Mouse (Mus musculus) gastrocnemius, postnatal 4 days (tissue): ENCODE measurements around the gene Slc4a1. TPM values are rescaled to one million over a fixed set of nuclear protein-coding genes. Genes with fewer than 3 reads are reported as not detected.
A peak's percentile ranks its signal among the peaks of the same experiment; 100 is the strongest.

Experiments used
- DNase-seq, 2 experiments: peaks; one replicate each; pipeline ENCODE4 v3.0.0; 2021 to 2022; ENCODE audit warnings: low spot score in 2 of 2, mixed read lengths in 2 of 2
- total RNA-seq, 2 experiments: library from RNA; stranded (reverse); gene quantifications; 2 replicates each; pipeline ENCODE4 v1.2.3; 2021

Gene Slc4a1
- total RNA-seq, 2 experiments from 2014 or later: 2.5 to 7.2 TPM

DNA sequence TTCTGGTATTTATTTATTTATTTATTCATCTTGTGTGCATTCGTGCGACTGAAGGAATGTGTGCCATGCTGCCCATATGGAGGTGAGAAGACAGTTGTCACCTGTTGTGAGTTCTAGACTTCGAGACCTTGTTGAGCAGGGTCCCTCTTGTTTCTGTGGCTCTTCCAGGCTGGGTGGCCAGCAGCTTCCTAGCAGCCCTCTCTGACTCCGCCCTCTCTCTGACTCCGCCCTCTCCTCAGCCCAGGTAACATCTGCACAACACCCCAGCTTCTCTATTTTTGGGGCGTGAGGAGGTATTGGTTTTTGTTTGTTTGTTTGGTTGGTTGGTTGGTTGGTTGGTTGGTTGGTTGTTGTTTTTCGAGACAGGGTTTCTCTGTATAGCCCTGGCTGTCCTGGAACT lies 38.2 kb downstream of the Slc4a1 start:
- DNase-seq: no peak

DNA sequence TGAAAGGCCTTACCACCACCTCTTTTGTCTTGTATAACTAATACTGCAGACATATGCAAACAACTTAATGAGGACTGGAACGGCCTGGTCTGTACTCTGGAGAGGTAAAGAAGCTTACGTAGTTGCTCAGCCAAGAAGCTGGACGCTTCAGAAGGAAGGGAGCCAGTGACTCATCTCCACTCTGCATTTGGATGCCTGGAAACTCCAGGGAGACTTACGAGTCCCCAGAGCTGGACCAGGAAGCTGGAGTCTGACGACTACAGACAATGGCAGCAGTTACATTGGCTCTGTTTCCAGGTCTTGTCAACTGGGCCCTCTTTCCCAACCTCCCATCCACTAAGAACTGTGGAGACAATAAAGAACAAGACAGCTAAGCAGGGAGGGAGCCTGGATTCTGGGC lies 38.8 kb downstream of the Slc4a1 start:
- DNase-seq: no peak

DNA sequence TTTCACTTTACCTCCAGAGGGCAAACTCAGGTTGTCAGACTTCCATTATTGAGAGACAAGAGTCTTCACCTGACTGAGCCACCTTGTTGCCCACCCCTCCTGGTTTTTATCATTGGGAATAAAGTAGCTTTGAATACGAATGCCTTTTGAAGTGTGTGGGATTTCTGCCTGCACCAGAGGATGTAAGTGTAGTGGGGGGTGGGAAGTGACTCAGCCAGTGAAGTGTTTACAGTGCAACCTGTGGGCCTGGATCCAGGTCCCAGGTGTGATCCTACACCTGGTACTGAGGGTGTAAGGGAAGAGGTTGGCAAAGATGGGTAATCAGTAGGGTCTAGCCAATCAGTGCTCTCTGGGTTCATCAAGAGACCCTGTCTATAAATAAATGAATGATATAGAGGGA lies 42.5 kb downstream of the Slc4a1 start:
- DNase-seq: no peak

DNA sequence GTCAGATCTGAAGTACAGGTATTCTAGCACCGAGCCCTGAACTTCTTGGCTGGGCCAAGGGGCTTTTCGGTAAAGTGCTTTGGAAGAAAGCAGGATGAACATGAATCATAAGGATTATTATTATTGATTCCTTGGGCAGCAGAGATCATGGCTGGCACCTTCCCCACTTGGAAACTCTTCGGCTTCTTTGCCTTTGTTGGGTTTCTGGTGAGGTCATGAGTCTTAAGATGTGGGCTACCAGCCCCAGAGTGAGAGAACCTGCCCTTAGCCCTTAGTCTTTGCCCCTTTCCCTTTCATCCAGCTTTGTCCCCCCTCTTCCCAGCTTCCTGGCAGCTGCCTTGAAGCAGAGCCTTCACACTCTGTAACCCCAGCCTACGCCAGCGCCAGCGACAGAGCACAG lies 44.1 kb downstream of the Slc4a1 start:
- no peak for DNase-seq

DNA sequence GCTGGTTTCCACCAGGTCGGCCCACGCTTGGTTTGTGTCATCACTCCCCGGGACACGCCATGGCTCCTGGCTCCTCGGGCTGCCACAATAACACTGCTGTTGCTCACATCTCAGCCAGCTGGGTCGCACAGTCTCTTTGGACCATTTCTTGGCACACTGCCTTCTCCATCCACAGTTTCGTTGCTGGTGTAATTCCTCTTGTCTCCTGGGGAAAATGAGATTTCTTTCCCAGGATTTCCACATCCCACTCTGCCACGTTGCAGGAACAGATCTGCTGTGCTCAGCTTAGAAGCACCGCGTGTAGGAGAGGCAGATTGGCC lies 45.4 kb downstream of the Slc4a1 start:
- DNase-seq: peak; percentile 69 to 81

DNA sequence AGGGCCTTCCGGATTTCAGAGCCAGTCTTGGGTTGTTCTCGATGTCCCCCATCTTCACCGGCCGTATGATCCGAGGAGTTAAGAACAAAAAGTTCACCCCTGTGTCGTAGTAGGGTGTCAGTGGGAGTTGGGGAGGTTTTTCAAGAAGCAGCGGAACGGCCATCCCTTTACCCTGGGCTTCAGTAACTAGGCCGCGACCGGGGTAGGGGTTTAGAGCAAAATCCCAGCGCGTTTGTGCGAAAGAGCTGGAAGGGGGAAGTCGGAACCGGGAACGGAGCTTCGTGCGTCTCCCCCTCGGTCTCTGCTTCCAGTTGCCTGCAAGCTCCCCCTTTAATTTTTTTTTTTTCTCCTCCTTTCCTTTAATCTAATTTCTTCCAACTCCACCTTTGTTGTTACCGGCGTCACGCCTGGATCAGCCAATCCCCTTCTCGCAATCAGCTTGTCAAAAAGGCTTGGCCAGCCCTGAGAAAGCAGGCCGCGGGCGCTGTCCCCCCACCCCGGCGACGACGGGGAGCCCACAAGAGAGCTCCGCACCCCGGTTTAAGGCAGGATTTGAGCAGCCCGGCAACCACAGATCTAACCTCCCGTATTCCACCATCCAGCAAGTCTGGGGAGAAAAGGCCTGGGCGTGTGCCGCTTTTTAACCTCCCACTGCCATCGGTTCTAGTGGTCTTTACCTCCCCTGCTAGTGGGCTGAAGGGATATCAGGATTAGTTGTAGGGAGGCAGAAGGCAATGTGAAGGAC lies 45.9 kb downstream of the Slc4a1 start:
- DNase-seq: peak; percentile 67 to 81

DNA sequence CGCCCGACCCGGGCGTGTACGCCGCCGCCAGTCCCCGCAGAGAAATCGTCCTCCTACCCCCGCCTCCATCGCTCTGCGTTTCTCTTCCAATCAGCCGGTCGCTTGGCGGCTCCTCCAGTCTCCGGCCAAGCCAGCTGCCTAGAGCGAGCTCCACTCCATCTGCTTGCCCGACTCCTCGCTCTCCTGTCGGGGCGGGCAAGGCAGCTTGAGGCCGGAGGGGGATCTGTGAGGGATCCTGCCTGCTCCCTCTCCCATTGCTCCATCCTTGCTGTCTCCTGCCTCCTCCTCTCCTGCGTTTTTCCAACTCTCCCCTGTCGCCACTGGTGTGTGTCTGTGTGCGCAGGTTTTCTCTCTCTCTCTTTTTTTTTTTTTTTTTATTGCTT lies 46.6 kb downstream of the Slc4a1 start, which contains the start of gene Ubtf:
Gene Ubtf, minus strand, starts transcription at position 333 of the 383 bp plus-strand sequence.
- peak; percentile 81 to 89 for DNase-seq

DNA sequence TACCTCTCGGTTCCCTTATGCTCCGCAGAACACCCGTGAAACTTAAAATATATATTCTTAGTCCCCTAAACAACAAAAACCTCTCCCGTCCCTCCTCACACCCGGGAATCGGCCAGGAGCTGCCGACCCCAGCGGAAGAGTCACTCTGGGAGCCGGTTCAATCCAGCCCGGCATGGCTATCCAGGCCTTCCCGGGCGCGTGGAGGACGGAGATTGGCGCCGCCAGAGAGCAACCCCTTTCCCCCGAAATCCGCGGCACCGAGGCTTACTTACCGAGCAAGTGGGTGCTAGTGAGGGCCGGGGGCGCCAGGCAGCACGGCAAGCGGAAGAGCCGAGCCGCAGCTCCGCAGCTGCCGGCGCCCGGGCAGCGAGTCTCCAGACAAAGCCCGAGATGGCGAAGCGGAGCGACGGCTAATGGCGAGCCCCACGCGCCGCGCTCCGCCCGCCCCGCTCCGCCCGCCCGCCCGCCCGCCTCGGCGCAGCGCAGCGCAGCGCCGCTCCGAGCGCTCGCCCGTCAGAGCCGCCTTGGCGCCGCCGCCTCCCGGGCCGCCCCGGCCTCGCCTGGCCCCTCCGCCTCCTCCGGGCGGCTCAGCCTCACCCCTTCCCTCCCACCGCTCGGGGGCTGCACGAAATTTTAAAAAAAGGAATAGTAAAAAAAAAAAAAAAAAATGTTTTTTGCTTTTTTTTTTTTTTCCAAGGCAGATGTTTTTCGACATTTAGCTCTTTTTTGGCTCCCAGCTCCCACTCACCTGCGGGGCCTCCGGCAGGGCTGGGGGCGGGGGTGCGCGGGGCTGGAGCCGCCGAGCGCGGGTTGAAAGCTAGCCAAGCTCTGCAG lies 47.2 kb downstream of the Slc4a1 start:
- DNase-seq: peak in 1 of 2 experiments; percentile 68

DNA sequence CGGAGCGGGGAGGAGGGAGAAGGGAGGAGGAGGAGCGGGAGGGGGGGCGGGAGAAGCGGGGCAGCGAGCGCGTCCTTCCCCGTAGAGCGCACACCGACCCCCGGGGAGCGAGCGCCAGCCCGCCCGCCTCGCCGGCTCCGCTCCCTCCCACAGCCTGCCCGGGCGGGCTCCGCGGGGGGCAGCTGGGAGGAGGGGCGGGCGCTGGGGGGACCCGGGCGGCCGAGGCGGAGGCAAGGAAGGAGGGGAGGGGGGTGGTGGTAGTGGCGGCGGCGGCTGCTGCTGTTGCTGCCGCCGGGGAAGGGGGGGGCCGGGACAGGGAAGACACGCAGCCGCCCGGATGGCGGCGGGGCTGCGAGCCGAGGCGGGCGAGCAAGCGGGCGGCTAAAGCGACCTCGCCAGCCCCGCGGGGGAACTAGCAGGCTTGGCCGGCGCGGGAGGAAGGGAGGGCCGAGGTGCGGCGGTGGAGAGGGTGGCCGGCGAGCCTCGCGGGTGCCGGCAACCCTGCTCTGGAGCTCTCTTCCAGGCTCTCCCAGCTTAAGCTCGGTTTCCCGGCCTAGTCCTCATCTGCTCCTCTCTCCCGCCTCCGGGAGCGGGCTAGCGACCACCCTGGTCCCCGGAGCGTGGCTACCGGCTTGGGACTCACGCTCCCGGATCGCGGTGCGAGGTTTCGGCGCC lies 48.0 kb downstream of the Slc4a1 start:
- DNase-seq: peak; percentile 73 to 83

DNA sequence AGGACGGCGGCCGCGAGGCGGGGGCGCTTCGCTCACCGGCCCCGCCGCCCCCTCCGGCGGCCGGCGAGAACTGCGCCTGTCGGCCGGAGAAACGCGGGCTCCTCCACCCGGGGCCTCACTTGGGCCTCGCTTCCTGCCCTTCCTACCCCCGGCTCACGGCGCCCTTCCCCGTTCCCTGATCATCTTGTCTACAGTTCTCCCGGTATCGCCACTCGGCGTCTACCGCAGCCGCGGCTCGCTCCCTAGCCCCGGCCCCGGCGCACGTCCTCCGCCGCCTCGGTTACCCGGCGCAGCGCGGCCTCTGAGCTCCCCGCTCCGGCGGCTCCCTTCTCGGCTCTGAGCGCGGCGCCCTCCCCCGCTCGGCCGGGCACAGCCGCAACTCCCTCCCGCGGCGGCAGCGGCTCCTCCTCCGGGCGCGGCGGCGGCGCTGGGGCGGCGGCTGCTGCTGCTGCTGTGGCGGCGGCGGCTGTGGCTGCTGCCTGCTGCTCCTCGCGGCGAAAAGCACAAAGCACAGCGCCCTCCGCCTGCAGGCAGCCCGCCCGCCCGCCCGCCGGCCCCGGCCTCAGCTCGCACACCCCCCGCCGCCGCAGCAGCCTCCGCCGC lies 48.6 kb downstream of the Slc4a1 start:
- peak in 1 of 2 experiments; percentile 77 for DNase-seq

DNA sequence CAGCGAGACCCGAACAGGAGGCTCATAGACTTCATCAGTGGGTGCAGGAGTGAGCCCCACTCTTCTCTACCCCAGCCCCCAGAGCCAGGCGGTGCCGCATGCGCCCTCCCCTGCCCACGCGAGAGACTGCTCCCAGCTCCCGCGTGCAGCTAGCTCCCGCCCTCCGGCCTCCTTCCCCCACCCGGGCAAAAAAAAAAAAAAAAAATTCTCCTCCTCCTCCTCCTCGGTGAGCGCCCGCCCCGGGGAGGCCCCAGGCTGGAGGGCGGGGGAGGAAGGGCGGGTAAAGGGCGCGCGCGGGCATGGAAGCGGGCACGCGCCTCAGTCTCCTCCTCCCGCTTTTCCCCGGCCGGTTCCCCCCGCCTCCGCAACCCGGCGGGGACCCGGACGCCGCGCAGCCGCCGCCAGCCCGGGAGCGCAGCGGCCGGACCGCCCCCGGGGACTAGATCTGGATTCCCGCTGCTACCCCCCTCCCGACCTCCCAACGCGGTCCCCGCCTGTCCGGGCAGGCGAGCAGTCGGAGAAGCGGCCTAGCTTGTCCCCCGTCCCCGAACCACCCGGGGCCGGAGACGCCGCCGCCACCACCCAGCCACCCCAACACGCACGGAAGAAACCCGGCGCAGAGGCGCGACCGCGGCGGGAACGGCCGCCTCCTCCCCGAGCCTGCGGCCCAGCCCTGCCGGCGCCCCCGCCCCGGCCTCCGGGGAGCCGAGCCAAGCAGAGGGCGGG lies 49.3 kb downstream of the Slc4a1 start:
- DNase-seq: peak; percentile 82 to 89

DNA sequence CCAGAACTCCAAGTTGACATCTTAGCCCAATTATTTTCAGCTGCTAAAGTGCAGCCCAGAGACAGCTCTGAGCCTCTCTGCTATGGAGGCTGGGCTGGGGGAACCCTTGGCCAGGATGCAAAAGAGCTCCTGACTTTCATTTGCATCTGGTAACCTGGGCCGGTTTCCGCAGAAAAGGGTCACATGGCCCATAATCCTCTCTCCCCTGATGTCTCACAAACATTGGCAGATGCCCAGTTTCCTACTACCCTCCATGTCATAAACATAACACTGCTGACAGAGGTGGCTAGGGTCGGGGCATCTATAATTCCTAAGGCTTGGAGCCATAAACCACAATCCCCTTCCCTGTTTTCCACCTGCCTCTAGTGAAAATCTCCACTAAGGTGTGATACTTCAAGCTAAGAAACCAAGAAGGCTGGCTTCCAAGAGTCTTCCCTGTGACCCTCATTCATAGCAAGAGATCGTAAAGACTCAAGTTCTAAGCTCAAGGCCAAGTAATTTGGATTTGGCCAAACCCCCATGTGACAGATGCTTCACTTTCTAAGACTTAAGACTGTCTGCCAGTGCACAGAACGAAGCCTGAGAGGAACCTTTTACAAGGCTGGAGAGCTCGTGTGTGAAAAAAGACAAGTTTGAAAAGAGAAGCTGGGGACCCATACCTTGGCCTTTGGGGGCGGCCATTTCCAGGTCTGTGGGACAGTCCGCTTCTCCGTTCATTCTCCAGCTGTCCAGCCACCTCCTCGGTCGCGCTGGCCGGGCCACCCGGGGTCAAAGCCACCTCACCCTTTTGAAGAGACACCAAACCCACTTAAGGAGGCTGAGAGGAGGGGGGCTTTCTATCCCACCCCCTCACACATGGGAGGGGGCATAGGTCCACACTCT lies 50.1 kb downstream of the Slc4a1 start:
- peak in 1 of 2 experiments; percentile 32 for DNase-seq

DNA sequence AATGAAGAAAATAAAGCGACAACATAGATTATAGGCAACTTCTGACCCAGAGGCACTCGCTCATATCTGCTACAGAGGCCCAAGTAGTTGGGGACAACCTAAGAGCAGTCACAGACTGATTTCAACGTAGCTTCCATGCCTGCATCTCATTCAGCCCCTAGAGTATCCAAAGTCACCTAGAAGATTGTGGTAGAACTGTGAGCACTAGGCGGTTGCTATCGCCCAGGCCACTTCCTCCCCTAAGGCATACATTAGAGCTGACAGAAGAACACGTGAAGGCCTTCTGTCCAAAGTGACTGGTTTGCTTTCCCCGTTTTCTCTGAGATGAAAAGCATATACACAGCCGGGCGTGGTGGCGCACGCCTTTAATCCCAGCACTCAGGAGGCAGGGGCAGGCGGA lies 51.7 kb downstream of the Slc4a1 start:
- DNase-seq: no peak

DNA sequence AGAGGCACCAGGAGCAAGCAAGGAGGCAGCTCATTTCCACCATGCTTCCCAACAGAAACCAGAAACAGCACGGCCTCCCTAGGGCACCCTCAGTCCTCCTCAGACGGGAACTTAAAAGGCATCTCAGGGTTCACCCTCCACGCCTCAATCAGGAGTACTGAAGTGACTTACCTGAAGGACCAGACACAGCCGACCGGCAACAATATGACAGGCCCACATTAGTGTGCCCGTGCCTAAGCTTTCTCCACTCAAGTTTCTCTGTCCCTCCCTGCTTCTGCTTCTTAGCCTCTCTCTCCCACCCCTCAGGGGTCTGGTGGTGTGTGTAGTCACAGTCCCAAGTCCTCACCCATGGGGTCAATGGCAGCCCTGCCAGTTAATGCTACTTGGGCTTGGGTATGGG lies 53.4 kb downstream of the Slc4a1 start:
- DNase-seq: no peak

DNA sequence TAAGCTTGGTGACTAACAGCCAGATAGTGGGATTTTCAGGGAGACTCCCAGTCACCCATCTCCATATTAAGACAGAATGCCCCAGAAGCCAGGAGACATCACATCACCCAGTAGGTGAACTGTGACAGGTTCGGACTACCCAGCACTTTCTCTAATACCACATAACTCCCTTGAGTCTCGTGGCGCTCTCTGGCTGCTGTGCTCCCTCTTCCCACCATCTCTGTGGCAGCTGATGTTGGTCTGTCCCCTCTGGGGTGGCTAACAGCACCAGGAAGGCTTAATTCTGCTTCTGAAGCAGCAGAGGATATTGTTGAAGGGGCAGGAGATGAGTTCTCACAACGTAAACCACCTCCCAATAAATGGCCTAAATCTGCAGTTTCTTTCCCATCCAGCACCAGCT lies 54.0 kb downstream of the Slc4a1 start:
- no peak for DNase-seq

DNA sequence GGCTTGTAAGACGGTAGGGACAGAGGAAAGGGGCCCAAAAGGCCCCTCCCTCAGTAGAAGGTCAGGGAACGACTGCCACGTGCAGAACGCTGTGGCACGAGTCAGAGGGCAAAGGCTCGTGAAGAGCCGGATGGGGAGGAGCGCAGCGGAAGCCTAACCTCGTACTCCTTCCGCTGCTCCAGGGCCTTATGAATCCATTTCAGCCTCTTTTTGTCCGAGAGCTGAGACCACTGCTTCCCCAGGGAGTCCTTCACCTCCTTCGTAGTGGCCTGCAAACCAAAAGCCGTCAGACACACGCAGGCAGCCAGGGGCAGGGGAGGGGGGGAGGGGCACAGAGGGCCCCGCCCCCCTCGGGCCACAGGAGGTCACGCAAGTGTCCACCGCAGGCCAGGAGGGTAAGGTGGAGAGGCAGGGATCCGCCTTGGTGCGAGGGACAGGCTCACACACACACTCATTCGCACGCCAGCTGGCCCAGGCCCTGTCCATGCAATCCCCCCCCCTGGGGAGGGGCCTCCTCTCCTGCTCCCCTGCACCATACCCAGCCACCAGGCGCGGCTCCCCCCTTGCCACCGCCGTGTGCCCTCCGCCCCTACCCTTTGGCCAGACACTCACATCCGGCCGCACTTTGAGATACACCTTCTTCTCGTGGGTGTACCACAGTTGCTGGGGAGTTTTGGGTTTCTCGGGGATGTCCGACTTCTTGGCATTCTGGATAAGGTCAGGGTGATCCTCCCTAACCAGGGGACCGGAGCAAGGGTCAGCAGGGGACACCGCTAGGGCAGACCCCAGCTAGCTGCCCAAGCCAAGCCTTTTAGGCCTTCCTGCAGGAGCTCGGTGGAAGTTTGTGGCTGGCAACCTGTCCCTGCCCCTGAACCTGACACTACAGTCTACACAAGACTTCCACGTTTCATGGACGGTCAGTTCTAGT lies 55.0 kb downstream of the Slc4a1 start:
- DNase-seq: peak in 1 of 2 experiments; percentile 20

DNA sequence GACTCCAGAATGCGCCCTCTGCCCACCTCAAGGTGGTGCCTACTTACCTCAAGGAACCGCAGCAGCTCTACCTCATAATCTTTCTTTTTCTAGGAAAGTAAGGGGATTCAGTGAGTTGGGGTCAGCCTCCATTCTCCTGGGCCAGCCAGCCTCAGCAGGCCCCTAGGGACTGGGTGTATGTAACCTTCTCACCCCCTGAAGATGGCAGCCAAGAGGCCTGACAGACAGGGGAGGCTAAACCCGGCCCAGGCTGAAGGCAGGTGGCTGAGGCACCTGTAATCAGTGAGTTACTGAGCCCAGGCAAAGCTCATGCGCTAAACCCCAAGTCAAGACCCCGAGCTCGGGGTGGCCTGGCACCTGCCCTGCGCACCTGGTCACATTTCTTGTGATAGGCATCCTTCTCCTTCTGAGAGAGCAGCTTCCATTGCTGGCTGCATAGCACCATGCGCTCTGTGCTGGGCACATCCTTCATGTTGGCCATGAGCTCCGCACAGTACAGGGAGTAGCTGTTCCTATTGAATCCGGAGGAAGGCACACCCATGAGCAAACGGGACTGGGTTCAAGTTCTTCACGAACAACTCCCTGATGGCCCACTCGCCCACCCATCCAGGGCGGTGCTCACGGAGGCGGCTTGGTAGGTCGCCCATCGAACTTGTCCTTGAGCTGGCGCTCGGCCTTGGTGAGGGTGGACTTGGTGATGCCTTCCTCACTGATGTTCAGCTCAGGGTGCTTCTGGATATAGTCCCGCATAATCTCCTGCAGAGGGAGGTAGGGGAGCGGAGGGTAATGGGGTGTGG lies 56.0 kb downstream of the Slc4a1 start:
- DNase-seq: no peak

DNA sequence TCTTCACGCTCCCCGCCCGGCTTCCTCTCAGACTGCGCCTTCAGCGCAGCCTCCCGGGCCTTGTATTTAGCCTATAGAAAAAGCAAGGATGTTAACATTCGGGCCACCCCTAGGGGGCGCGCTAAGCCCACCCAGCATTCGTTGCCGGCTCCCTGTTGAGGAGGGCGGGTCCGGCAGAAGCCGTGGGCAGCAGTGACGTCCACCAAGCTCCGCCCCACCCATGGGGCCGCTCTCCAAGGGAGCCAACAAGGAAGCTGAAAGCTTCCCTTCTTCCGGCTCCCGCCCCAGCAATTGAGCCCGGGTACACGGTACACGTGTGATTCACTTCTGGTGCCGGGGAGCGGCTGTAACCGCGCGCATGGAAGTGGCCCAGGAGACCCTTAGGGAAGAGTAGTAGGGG lies 57.0 kb downstream of the Slc4a1 start:
- DNase-seq: peak; percentile 97 to 98
